Mouse (Mus musculus) CH12.LX (cell line): ENCODE data around the gene Cct7. TPM values are rescaled to one million over a fixed set of nuclear protein-coding genes. Genes with fewer than 3 reads are reported as not detected.

Experiments used
- DNase-seq: peaks from one replicate; pipeline ENCODE4 v3.0.0-alpha.2; 2013; ENCODE audit errors: extremely low read depth
- H3K27ac ChIP-seq: 2 replicates; pipeline ENCODE4 v1.5.1; 2012; ENCODE audit warnings: low read depth, mild to moderate bottlenecking, control low read depth, moderate library complexity; ENCODE audit not compliant: insufficient read depth
- H3K27me3 ChIP-seq: replicated peaks from 2 replicates; pipeline ENCODE3; 2012; ENCODE audit warnings: inconsistent platforms
- H3K36me3 ChIP-seq, 2 experiments: replicated peaks in 1 of 2; 2 replicates each; pipeline versions ENCODE3 to v1.6.1; 2012; ENCODE audit warnings: inconsistent platforms in 1 of 2, low read length in 1 of 2, mild to moderate bottlenecking in 1 of 2, mixed read lengths in 1 of 2, moderate library complexity in 1 of 2; ENCODE audit not compliant: control insufficient read depth in 1 of 2, insufficient read depth in 1 of 2
- H3K4me1 ChIP-seq, 2 experiments: 2 replicates each; pipeline ENCODE4 v1.6.1; 2012; ENCODE audit warnings: inconsistent platforms in 1 of 2, moderate library complexity in 1 of 2; ENCODE audit not compliant: insufficient read depth in 2 of 2, control insufficient read depth in 1 of 2
- H3K4me2 ChIP-seq: 2 replicates; pipeline ENCODE4 v1.6.1; 2012; ENCODE audit warnings: low read depth, mild to moderate bottlenecking, control low read depth; ENCODE audit not compliant: poor library complexity, insufficient read depth, severe bottlenecking
- H3K4me3 ChIP-seq, 3 experiments: fragments of 150-350 bp in 1 of 3; sonication (generic) in 1 of 3; replicated peaks in 1 of 3; 2 replicates each; pipeline versions ENCODE3 to v1.5.1; 2011 to 2012; ENCODE audit warnings: low read depth in 2 of 3, low read length in 2 of 3, mild to moderate bottlenecking in 2 of 3, moderate library complexity in 2 of 3, control low read depth in 1 of 3, improper control_type of control experiment in 1 of 3, inconsistent platforms in 1 of 3, mixed read lengths in 1 of 3; ENCODE audit not compliant: poor library complexity in 1 of 3
- H3K79me2 ChIP-seq: replicated peaks from 2 replicates; pipeline ENCODE4 v1.6.1; 2012; ENCODE audit warnings: mild to moderate bottlenecking, moderate library complexity; ENCODE audit not compliant: control insufficient read depth, poor library complexity, insufficient read depth, severe bottlenecking; ENCODE audit errors: extremely low read depth
- H3K9ac ChIP-seq: 2 replicates; pipeline ENCODE4 v1.6.1; 2012; ENCODE audit warnings: low read depth, mild to moderate bottlenecking, control low read depth, moderate library complexity; ENCODE audit not compliant: insufficient read depth
- H3K9me3 ChIP-seq: replicated peaks from 2 replicates; pipeline ENCODE3; 2012; ENCODE audit warnings: low read length, inconsistent platforms, mixed read lengths
- BHLHE40 ChIP-seq: IDR thresholded peaks from 2 replicates; pipeline ENCODE4 v1.6.1; 2011; ENCODE audit warnings: mild to moderate bottlenecking, low read depth, low read length, improper control_type of control experiment
- CHD2 ChIP-seq: IDR thresholded peaks from 2 replicates; pipeline ENCODE4 v1.6.1; 2011; ENCODE audit warnings: low read length, improper control_type of control experiment
- CTCF ChIP-seq, 2 experiments: IDR thresholded peaks in 1 of 2; conservative IDR thresholded peaks in 1 of 2; 2 replicates each; pipeline ENCODE4 v1.5.1; 2011 to 2012; ENCODE audit warnings: low read depth in 2 of 2, low read length in 2 of 2, improper control_type of control experiment in 1 of 2, inconsistent platforms in 1 of 2, mild to moderate bottlenecking in 1 of 2, moderate library complexity in 1 of 2
- E2F4 ChIP-seq: IDR thresholded peaks from 2 replicates; pipeline ENCODE4 v1.6.1; 2011; ENCODE audit warnings: low read depth, low read length, improper control_type of control experiment; ENCODE audit not compliant: insufficient replicate concordance
- ELF1 ChIP-seq: IDR thresholded peaks from 2 replicates; pipeline ENCODE4 v1.6.1; 2014; ENCODE audit warnings: low read depth, mild to moderate bottlenecking, inconsistent platforms, low read length, improper control_type of control experiment
- ETS1 ChIP-seq: conservative IDR thresholded peaks from 2 replicates; pipeline ENCODE4 v1.6.1; 2012; ENCODE audit warnings: low read depth, mild to moderate bottlenecking, inconsistent platforms, low read length, improper control_type of control experiment, moderate library complexity
- HCFC1 ChIP-seq: IDR thresholded peaks from 2 replicates; pipeline ENCODE4 v1.6.1; 2012; ENCODE audit warnings: low read depth, mild to moderate bottlenecking, inconsistent platforms, low read length, improper control_type of control experiment
- JUND ChIP-seq: conservative IDR thresholded peaks from 2 replicates; pipeline ENCODE4 v1.6.1; 2011; ENCODE audit warnings: low read depth, low read length, improper control_type of control experiment
- KAT2A ChIP-seq: IDR thresholded peaks from 2 replicates; pipeline ENCODE4 v1.6.1; 2012; ENCODE audit warnings: low read length, improper control_type of control experiment, inconsistent platforms; ENCODE audit not compliant: insufficient replicate concordance
- NELFE ChIP-seq: IDR thresholded peaks from 2 replicates; pipeline ENCODE4 v1.6.1; 2011; ENCODE audit warnings: low read depth, low read length, improper control_type of control experiment
- PAX5 ChIP-seq: IDR thresholded peaks from 2 replicates; pipeline ENCODE4 v1.6.1; 2012; ENCODE audit warnings: low read length, inconsistent platforms, mixed read lengths
- POLR2A ChIP-seq: IDR thresholded peaks from 2 replicates; pipeline ENCODE4 v1.6.1; 2011; ENCODE audit warnings: low read depth, mild to moderate bottlenecking, improper control_type of control experiment, low read length
- POLR2AphosphoS2 ChIP-seq: IDR thresholded peaks from 2 replicates; pipeline ENCODE4 v1.6.1; 2011; ENCODE audit warnings: low read depth, low read length, improper control_type of control experiment
- RAD21 ChIP-seq: IDR thresholded peaks from 2 replicates; pipeline ENCODE4 v1.6.1; 2011; ENCODE audit warnings: low read depth, mild to moderate bottlenecking, low read length, improper control_type of control experiment, moderate library complexity
- RCOR1 ChIP-seq: conservative IDR thresholded peaks from 2 replicates; pipeline ENCODE4 v1.6.1; 2012; ENCODE audit warnings: low read depth, mild to moderate bottlenecking, inconsistent platforms, low read length, improper control_type of control experiment
- SIN3A ChIP-seq: IDR thresholded peaks from 2 replicates; pipeline ENCODE4 v1.6.1; 2012; ENCODE audit warnings: low read length, improper control_type of control experiment, inconsistent platforms
- USF1 ChIP-seq: IDR thresholded peaks from 2 replicates; pipeline ENCODE4 v1.6.1; 2014; ENCODE audit warnings: low read depth, mild to moderate bottlenecking, inconsistent platforms, low read length, improper control_type of control experiment
- USF2 ChIP-seq: conservative IDR thresholded peaks from 2 replicates; pipeline ENCODE4 v1.6.1; 2011; ENCODE audit warnings: low read depth, low read length, improper control_type of control experiment
- ZMIZ1 ChIP-seq: IDR thresholded peaks from 2 replicates; pipeline ENCODE4 v1.6.1; 2012; ENCODE audit warnings: low read depth, mild to moderate bottlenecking, inconsistent platforms, low read length, improper control_type of control experiment
- ZNF384 ChIP-seq: IDR thresholded peaks from 2 replicates; pipeline ENCODE4 v1.6.1; 2012; ENCODE audit warnings: low read depth, low read length, improper control_type of control experiment, inconsistent platforms
- dilution Hi-C: fragments of 300-500 bp; cut with MboI; formaldehyde crosslinking; loops from 2 replicates; pipeline ENCODE4 v1.14.3; 2020; ENCODE audit warnings: low sequenced_read_pairs; ENCODE audit not compliant: extremely low pct_unique_long_range_greater_than_20kb, extremely low pct_ligation_motif_present
- in situ Hi-C: fragments of 300-500 bp; cut with MboI; formaldehyde crosslinking; loops from 3 replicates; pipeline ENCODE4 v1.14.3; 2019; ENCODE audit warnings: low sequenced_read_pairs, low pct_ligation_motif_present, low pct_unique_long_range_greater_than_20kb, mixed read lengths
- polyA plus RNA-seq: library from polyadenylated mRNA; unstranded; fragments of >175 nt; gene quantifications from 2 replicates; pipeline ENCODE4 v1.2.1, GENCODE M21; 2012; ENCODE audit warnings: low read depth; ENCODE audit not compliant: insufficient read length
- total RNA-seq, 2 experiments: library from RNA; depleted of rRNA; stranded (reverse); fragments of 300-350 nt in 1 of 2; fragments of >200 nt in 1 of 2; gene quantifications; 2 replicates each; pipeline ENCODE4 v1.2.3; 2012 to 2014

Gene Cct7
- total and polyA plus RNA-seq, 3 experiments, result 483 to 505 (median 484) TPM

- Histone ChIP-seq H3K27me3 (peaks cover 41% of the 10 kb centered on the region), H3K27ac (no peak overlapping the region), H3K4me1 (peaks cover 0 to 2% of the 10 kb centered on the region in 2 experiments; a peak in 1 of 4 replicates), H3K36me3 (no peaks in the 10 kb centered on the region), H3K4me2 (no peak overlapping the region), H3K9me3 (peaks cover 15% of the 10 kb centered on the region), H3K4me3 (no peak overlapping the region), H3K9ac (no peak overlapping the region), H3K79me2 (no peaks in the 10 kb centered on the region)
- dilution Hi-C loops (no loop called here), in situ Hi-C loops (no loop called here)
- DNase-seq, result no peak
- TF ChIP-seq E2F4 (no peak), KAT2A (no peak), ZNF384 (no peak), BHLHE40 (no peak), ZMIZ1 (no peak)
These were observed 34.4 kb downstream of the Cct7 start for GRCm38 (mm10) chr6:85485738-85486137.

DNA sequence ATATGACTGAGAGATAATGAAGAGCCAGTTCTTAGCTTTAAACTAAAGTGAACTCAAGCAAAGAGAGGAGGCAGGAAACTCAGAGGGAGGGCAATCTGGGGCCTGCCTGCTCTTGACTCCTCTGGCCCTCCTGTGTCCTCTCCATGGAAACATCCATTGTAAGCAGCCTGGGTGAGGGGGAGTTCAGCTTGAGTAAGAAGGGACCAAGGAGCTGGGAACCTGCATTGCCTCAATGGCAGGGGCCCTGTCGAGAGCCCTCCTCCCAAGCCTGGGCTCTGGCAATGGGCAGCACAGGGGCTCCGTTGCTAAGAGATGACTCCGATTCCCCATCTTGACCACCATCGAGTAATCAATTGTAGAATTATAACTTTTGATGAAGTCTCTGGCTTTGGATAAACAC lies 37.2 kb downstream of the Cct7 start:
- H3K9ac ChIP-seq, result no peak overlapping the region
- peaks cover 0 to 2% of the 10 kb centered on the region in 2 experiments; a peak in 1 of 4 replicates for H3K4me1 ChIP-seq
- dilution Hi-C loops, result no loop called here
- no peak for TF ChIP-seq JUND
- no peak for TF ChIP-seq SIN3A
- TF ChIP-seq NELFE, result no peak
- TF ChIP-seq HCFC1, result no peak
- TF ChIP-seq ETS1, result no peak
- no peak for TF ChIP-seq ELF1
- TF ChIP-seq POLR2A, result no peak
- no peak for TF ChIP-seq RCOR1
- no peak for TF ChIP-seq POLR2AphosphoS2
- TF ChIP-seq USF1, result no peak
- no peak for TF ChIP-seq CHD2
- TF ChIP-seq USF2, result no peak
- TF ChIP-seq CTCF (conservative IDR thresholded peaks at IDR 0.05 in 1 of 2, IDR thresholded peaks at IDR 0.05 in 1 of 2; ENCODE audit: low read depth in 2 of 2, low read length in 2 of 2), result no peak
- no peak for TF ChIP-seq E2F4
- TF ChIP-seq PAX5, result no peak
- TF ChIP-seq RAD21, result no peak
- TF ChIP-seq, all 38 proteins: peak for 0
- H3K4me3 ChIP-seq, result no peak overlapping the region
- no peaks in the 10 kb centered on the region for H3K36me3 ChIP-seq
- DNase-seq, result no peak
- H3K27ac ChIP-seq, result no peak overlapping the region
- H3K79me2 ChIP-seq, result no peaks in the 10 kb centered on the region
- H3K9me3 ChIP-seq, result peaks cover 6% of the 10 kb centered on the region
- peaks cover 30% of the 10 kb centered on the region for H3K27me3 ChIP-seq
- no peak overlapping the region for H3K4me2 ChIP-seq
- in situ Hi-C loops, result no loop called here
